Mouse (Mus musculus) adipocyte (in vitro differentiated cells): ENCODE measurements at regions not wholly inside any gene's neighbourhood (a gene's known extent, or its start where the extent isn't known, plus 50 kb on each side); places are given as distances from the start of the nearest gene placed in this dataset.

Experiments
- DNase-seq: peaks from one replicate; pipeline ENCODE4 v3.0.0-alpha.2; 2016; ENCODE audit warnings: low spot score

GRCm38 (mm10) chr8:34709316-34709715 lies 597.8 kb upstream of the Gm10131 start:
- no peak for DNase-seq

GRCm38 (mm10) chr8:34703351-34703750 lies 591.8 kb upstream of the Gm10131 start:
- no peak for DNase-seq

DNA sequence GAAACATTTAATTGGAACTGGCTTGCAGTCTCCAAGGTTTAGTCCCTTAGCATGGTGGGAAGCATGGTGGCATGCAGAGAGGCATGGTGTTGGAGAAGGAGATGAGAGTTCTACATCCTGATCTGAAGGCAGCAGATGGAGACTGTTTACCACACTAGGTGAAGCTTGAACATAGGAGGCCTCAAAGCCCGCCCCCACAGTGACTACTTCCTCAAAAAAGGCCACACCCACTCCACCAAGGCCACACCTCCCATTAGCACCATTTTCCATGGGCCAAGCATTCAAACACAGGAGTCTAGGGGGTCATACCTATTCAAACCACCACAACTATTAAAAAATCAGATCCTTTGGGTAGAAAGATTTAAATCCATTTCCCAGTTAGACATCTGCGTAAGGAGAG lies 591.3 kb upstream of the Gm10131 start:
- no peak for DNase-seq

GRCm38 (mm10) chr8:34699015-34699414 lies 587.5 kb upstream of the Gm10131 start:
- no peak for DNase-seq

- DNase-seq: no peak
Observed at GRCm38 (mm10) chr8:34696365-34696764, 584.8 kb upstream of the Gm10131 start.

GRCm38 (mm10) chr8:34692606-34693005 lies 581.1 kb upstream of the Gm10131 start:
- DNase-seq: no peak

- DNase-seq: peak; percentile 33
Observed at GRCm38 (mm10) chr8:34691776-34692175, 580.2 kb upstream of the Gm10131 start.

- no peak for DNase-seq
Observed at GRCm38 (mm10) chr8:34689825-34690493, 578.4 kb upstream of the Gm10131 start.

GRCm38 (mm10) chr8:34689049-34689824 lies 577.7 kb upstream of the Gm10131 start:
- DNase-seq: no peak

- DNase-seq: no peak
Observed at GRCm38 (mm10) chr8:34688396-34689048, 577.0 kb upstream of the Gm10131 start.

DNA sequence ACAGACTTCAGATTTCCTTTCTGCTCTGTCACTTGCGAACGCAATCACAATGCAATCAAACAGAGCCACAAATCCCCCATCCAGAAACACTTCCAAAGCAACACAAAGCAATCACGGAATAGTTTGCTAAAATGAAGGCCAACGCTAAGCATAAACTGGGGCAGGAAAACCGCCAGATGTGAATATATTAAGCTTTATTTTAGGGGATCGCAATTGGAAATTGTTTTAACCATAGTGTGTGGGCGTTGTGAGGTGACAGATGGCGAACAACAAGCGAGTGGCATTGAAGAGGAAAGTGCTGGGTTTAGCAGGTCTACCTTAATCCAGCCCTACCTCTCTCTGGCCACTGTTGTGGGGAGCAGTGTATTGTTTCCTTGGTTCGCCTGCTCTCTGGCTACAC lies 574.8 kb upstream of the Gm10131 start:
- no peak for DNase-seq

DNA sequence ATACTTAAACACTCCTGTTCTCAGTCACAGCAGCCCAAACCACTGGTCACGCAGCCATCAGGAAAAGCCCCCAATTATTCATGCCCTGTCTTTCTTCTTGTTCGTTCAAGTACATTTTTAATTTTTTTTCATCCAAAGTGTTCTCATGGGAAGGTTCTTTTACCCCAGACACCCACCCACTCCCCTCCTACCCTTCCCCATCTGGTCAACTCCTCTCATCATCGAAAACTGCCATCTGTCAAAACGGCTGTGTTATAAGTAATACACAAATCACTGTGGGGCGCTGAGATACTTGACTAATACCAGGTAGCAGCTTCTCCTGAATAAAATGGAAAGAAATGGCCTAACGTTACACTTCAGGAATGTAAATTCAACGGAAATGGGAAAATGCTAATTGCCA lies 573.1 kb upstream of the Gm10131 start:
- no peak for DNase-seq

GRCm38 (mm10) chr8:34683173-34683572 lies 571.6 kb upstream of the Gm10131 start:
- no peak for DNase-seq

- DNase-seq: no peak
Observed at GRCm38 (mm10) chr8:34682221-34682620, 570.7 kb upstream of the Gm10131 start.

GRCm38 (mm10) chr8:34679565-34680291 lies 568.2 kb upstream of the Gm10131 start:
- no peak for DNase-seq

- no peak for DNase-seq
Observed at GRCm38 (mm10) chr8:34678879-34679278, 567.3 kb upstream of the Gm10131 start.

DNA sequence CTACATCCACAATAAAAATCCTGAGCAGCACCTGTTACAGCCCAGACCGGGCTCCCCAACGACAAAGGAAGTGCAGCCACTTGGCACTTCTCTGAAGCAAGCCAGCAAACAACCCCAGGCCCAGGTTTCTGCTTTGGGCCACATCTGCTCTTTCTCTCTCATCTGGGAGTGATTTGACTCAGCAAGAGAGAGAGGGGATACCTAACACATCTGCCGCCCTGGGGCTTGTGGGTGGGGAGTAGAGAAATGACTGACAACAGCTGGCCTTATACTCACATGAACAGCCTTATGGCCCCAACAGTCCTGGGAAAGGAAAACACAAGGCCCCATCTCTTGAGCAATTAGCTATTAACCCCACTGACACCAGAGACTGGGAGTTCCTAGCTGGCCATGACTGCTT lies 560.2 kb upstream of the Gm10131 start:
- no peak for DNase-seq

DNA sequence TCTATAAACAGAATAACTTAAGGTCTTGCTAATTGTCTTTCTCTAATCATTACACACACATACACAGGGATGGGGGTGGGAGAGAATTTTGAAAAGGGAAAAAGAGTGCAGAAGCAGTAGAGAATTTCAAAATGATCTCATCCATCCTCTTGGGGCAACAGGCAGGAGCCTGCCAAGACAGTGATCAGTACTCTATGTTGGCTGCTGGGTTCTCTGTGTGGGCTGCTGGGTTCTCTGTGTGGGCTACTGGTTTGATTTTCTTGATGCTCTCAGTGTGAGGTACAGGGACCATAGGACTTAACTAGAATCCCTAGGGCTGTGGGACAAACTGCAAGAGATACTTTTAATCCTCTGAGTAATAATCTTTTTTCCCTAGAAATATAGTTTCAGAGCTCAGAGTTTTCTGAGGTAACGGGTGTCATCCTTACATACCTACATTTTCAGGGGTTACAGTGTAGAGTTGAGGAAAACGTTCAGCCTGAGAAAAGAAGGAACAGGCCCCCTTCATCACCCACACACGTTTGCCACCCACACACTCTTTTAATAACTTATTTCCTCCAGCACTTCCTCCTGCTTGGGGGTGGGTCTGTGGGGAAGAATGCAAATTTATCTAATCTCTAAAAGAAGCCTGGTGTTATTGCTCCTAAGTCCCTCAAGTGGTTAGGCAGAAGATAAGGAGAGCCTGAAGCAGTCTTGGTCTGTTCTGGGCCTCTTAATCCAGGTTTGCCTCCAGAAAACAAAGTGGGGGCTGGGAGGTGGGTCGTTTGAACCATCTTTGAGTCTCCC lies 559.6 kb upstream of the Gm10131 start:
- peak; percentile 27 for DNase-seq

GRCm38 (mm10) chr8:34669146-34669545 lies 557.6 kb upstream of the Gm10131 start:
- DNase-seq: no peak

DNA sequence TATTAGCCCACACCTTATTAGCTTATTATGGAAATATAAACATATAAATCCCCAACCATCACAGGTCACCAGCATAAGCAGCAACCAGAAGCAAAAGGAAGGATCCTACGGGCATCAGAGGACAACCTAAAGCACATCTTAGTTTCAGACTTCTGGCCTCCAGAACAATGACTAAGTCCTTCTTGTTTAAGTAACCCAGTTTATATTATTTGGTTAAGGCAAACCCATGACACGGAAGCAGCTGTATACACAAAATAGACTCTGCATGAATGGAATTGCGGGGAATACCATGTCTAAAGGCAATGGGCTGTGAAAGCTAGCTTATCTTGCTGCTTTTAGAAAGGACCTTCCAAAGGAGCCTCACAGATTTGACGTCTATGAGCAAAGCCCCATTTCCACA lies 552.9 kb upstream of the Gm10131 start:
- no peak for DNase-seq

DNA sequence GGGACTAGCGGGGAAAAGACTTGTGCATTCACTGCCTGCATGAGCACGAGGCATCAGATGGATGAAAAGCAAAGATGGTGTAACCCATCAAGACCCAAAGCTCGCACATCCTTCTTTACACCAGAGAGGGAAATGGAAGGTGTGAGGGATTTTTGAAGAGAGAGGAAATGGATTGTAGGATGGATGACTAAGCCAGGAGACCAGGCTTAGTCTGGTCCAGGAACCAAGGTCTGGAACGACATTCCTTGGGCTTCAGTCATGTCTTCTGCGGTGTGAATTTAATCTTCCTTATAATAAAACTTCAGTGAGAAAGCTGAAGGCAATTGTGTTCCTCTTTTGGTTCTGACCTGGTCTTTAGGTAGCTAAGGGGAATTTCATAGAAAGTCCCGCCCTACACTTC lies 551.0 kb upstream of the Gm10131 start:
- no peak for DNase-seq

DNA sequence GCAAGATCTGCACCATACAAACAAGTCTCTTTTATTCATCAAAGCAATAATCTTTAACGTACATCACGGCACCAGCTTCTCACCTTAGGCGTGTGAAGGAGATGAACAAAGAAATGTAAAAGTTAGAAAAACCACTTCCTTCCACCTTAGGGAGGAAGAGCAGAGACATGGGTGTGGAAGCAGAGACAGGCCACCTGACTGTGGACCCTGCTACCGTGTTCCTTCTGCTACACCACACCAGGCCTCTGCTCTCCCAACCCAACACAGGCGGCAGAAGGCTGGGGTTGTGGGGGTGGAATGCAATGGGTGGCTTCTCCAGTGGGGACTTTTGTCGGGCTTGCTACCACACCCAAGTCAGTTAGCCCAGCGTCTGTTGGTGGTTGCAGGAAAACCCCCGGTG lies 540.2 kb upstream of the Gm10131 start:
- no peak for DNase-seq
